Mouse (Mus musculus) liver, embryonic 16.5 days (tissue): ENCODE data around the gene Atp1a3. TPM values are rescaled to one million over a fixed set of nuclear protein-coding genes. Genes with fewer than 3 reads are reported as not detected.

ENCODE experiments used
- ATAC-seq: fragments of 200-750 bp; cut with Nextera tagmentation; 2 replicates; pipeline ENCODE4 v1.8.0; 2017; ENCODE audit warnings: low read depth, mild to moderate bottlenecking, moderate number of reproducible peaks, moderate library complexity
- H3K27ac ChIP-seq: fragments of 300-500 bp; sonication (generic); 2 replicates; pipeline ENCODE4 v1.5.1; 2014; ENCODE audit warnings: mild to moderate bottlenecking, low read length
- H3K27me3 ChIP-seq: fragments of 300-500 bp; sonication (generic); 2 replicates; pipeline ENCODE4 v1.6.1; 2014; ENCODE audit warnings: low read depth, low read length, mixed read lengths; ENCODE audit not compliant: control insufficient read depth, insufficient read depth
- H3K36me3 ChIP-seq: fragments of 300-500 bp; sonication (generic); 2 replicates; pipeline ENCODE4 v1.6.1; 2014; ENCODE audit warnings: mild to moderate bottlenecking; ENCODE audit not compliant: control insufficient read depth, insufficient read depth
- H3K4me1 ChIP-seq: fragments of 300-500 bp; sonication (generic); 2 replicates; pipeline ENCODE4 v1.6.1; 2014; ENCODE audit warnings: low read depth, low read length, mixed read lengths; ENCODE audit not compliant: control insufficient read depth
- H3K4me2 ChIP-seq: fragments of 300-500 bp; sonication (generic); 2 replicates; pipeline ENCODE4 v1.6.1; 2014; ENCODE audit warnings: low read depth, low read length, mixed read lengths
- H3K4me3 ChIP-seq: fragments of 300-500 bp; sonication (generic); 2 replicates; pipeline ENCODE4 v1.5.1; 2014; ENCODE audit warnings: low read depth, mild to moderate bottlenecking, low read length
- H3K9ac ChIP-seq: fragments of 300-500 bp; sonication (generic); 2 replicates; pipeline ENCODE4 v1.6.1; 2014; ENCODE audit warnings: low read depth, low read length
- H3K9me3 ChIP-seq: fragments of 300-500 bp; sonication (generic); replicated peaks from 2 replicates; pipeline ENCODE4 v1.6.1; 2016; ENCODE audit warnings: low read length; ENCODE audit not compliant: control insufficient read depth
- WGBS: fragments of 180-500 bp; shearing (Covaris S2); extraction: QIAGEN DNeasy Blood & Tissue Kit; methylation state at CpG from one replicate; pipeline ENCODE4 v1.1.7; 2014; ENCODE audit not compliant: insufficient replicate concordance; 5-methylcytosine and 5-hydroxymethylcytosine counted together
- microRNA-seq: library from miRNA; unstranded; fragments of <30 nt; microRNA quantifications from one replicate; pipeline ENCODE4, GENCODE M21; 2016
- polyA plus RNA-seq: library from polyadenylated mRNA; unstranded; fragments of >200 nt; fragmentation: Nextera tagmentation; extraction: Ambion mirVana; gene quantifications from 2 replicates; pipeline ENCODE4 v1.2.1, GENCODE M21; 2015

The Atp1a3 gene
- polyA plus RNA-seq, 1 experiment from 2014 or later: 1.1 TPM

GRCm38 (mm10) chr7:24931651-24932050 is 74.1 kb downstream of the Atp1a3 start:
- H3K4me2 ChIP-seq: no peak overlapping the region
- H3K27me3 ChIP-seq: peaks cover 69% of the 10 kb centered on the region
- no peak overlapping the region for H3K4me3 ChIP-seq
- no peak for ATAC-seq
- no peaks in the 10 kb centered on the region; the same call in 1 of the 2 replicates for H3K4me1 ChIP-seq
- no peak overlapping the region for H3K9ac ChIP-seq
- H3K27ac ChIP-seq: no peak overlapping the region
- H3K9me3 ChIP-seq: no peaks in the 10 kb centered on the region
- H3K36me3 ChIP-seq: no peaks in the 10 kb centered on the region
- WGBS: 4% methylated on average over 15 of the region's 15 CpGs

- Histone ChIP-seq H3K4me2 (no peak overlapping the region), H3K4me1 (no peaks in the 10 kb centered on the region; the same call in 1 of the 2 replicates), H3K4me3 (no peak overlapping the region), H3K9ac (no peak overlapping the region), H3K36me3 (peaks cover 5% of the 10 kb centered on the region), H3K9me3 (no peaks in the 10 kb centered on the region), H3K27me3 (peaks cover 60% of the 10 kb centered on the region), H3K27ac (no peak overlapping the region)
- no peak for ATAC-seq
- 40% methylated on average over 6 of the region's 6 CpGs for WGBS
These were observed 75.3 kb downstream of the Atp1a3 start for GRCm38 (mm10) chr7:24930475-24930874.

Small RNAs within 50 kb of the gene (microRNA-seq; reads per million reads assigned to microRNA genes)
- 0.74 reads per million for gene Mir7046
- gene Mir7047: not detected

Other genes starting within 250 kb of the Atp1a3 start
- gene Cd177, start 245.6 kb downstream of the Atp1a3 start, polyA plus RNA-seq: 13.6 and 18.1 TPM in 2 replicates
- gene Ceacam10, start 228.8 kb downstream of the Atp1a3 start, polyA plus RNA-seq: 3.1 and 3.5 TPM in 2 replicates
- gene Gm9844, start 143.7 kb downstream of the Atp1a3 start, polyA plus RNA-seq: 1.2 and 1.4 TPM in 2 replicates
- gene Lypd4, start 136.0 kb downstream of the Atp1a3 start, polyA plus RNA-seq: not detected in 2 replicates
- not detected in 2 replicates for gene Dmrtc2, start 135.9 kb downstream of the Atp1a3 start, polyA plus RNA-seq
- gene Rps19, start 121.6 kb downstream of the Atp1a3 start, polyA plus RNA-seq: 1,002 and 1,147 TPM in 2 replicates
- 10.5 and 13.9 TPM in 2 replicates for gene Cd79a, start 108.6 kb downstream of the Atp1a3 start, polyA plus RNA-seq
- gene Arhgef1, start 103.0 kb downstream of the Atp1a3 start, polyA plus RNA-seq: 35.1 and 38.0 TPM in 2 replicates
- not detected in 2 replicates for gene Gm4881, start 61.5 kb downstream of the Atp1a3 start, polyA plus RNA-seq
- 56.4 and 58.7 TPM in 2 replicates for gene Rabac1, start 33.2 kb downstream of the Atp1a3 start, polyA plus RNA-seq
- gene Grik5, start 66.4 kb upstream of the Atp1a3 start, polyA plus RNA-seq: 0.76 and 0.92 TPM in 2 replicates
- gene Zfp574, start 66.6 kb upstream of the Atp1a3 start, polyA plus RNA-seq: 8.1 and 10.4 TPM in 2 replicates
- gene Pou2f2, start 173.8 kb upstream of the Atp1a3 start, polyA plus RNA-seq: 0.99 and 1.7 TPM in 2 replicates
- 29.2 and 31.9 TPM in 2 replicates for gene Dedd2, start 214.7 kb upstream of the Atp1a3 start, polyA plus RNA-seq
- 1.6 and 1.9 TPM in 2 replicates for gene Zfp526, start 215.5 kb upstream of the Atp1a3 start, polyA plus RNA-seq
- 4.0 and 5.3 TPM in 2 replicates for gene Gsk3a, start 231.9 kb upstream of the Atp1a3 start, polyA plus RNA-seq
- gene Erf, start 244.8 kb upstream of the Atp1a3 start, polyA plus RNA-seq: 3.4 and 3.6 TPM in 2 replicates